Mouse (Mus musculus) bone marrow, adult 2 months (tissue): ENCODE results near the gene Gm21983.

Source experiments
- CTCF ChIP-seq: fragments of 200-500 bp; IDR thresholded peaks from 2 replicates; pipeline ENCODE4 v1.5.1; 2011; ENCODE audit warnings: low read length, control low read depth; ENCODE audit not compliant: control insufficient read depth, insufficient read depth
- POLR2A ChIP-seq: fragments of 200-500 bp; IDR thresholded peaks from 2 replicates; pipeline ENCODE4 v1.6.1; 2011; ENCODE audit warnings: low read depth, mild to moderate bottlenecking, control low read depth, low read length, borderline replicate concordance; ENCODE audit not compliant: control insufficient read depth

GRCm38 (mm10) chr7:27212626-27213025 lies 31.7 kb upstream of the Gm21983 start:
- TF ChIP-seq CTCF (no peak), POLR2A (no peak)
